In genomic region chr6:94354451-94355095, GRCm38 (mm10) we compare ENCODE assay signal across 18 mouse cellular contexts.
DNase-seq lines count a peak whose midpoint lies in the region; ATAC-seq and TF ChIP-seq lines count a peak whose summit lies in the region.
"Had no signal": no experiment of that assay in that cellular context is flagged by ENCODE, and none has a peak within 500 bp of the region (broad histone marks: within the 10 kb centered on the region; RNA-seq: fewer than 3 reads in every experiment).

No protein-coding gene starts in this region.

- H3K9me3 ChIP-seq in embryonic facial prominence, embryonic 11.5 days (replicated peaks; ENCODE audit: control insufficient read depth, low read length): no peaks in the 10 kb centered on the region
- H3K9me3 ChIP-seq in kidney, postnatal 0 days (replicated peaks; ENCODE audit: low read length): no peaks in the 10 kb centered on the region
- no peaks in the 10 kb centered on the region for H3K9me3 ChIP-seq in limb, embryonic 14.5 days (ENCODE audit: control insufficient read depth, low read length)
- H3K9me3 ChIP-seq in hindbrain, embryonic 10.5 days: no peaks in the 10 kb centered on the region
- H3K9me3 ChIP-seq: midbrain, embryonic 10.5 days had no signal

- 46% methylated on average over 8 of the region's 8 CpGs for WGBS in embryonic facial prominence, embryonic 11.5 days
- 29% methylated on average over 8 of the region's 8 CpGs for WGBS in kidney, postnatal 0 days
- WGBS in limb, embryonic 14.5 days: 24% methylated on average over 8 of the region's 8 CpGs
- WGBS in hindbrain, embryonic 10.5 days: 54% methylated on average over 8 of the region's 8 CpGs

- intact Hi-C loops in left cerebral cortex, adult 2 months (cut with DNase I): no loop called here

- H3K4me2 ChIP-seq in embryonic facial prominence, embryonic 11.5 days (ENCODE audit: low read depth, low read length): no peak overlapping the region
- H3K4me2 ChIP-seq in kidney, postnatal 0 days (ENCODE audit: low read length): peak overlapping the region; percentile 23; the same call in 1 of the 2 replicates
- 0 out of 2 replicates have a peak overlapping the region, but pooled peaks have one; percentile 0 for H3K4me2 ChIP-seq in limb, embryonic 14.5 days (replicated peaks; ENCODE audit: low read depth, low read length, severe bottlenecking)

- no peaks in the 10 kb centered on the region for H3K36me3 ChIP-seq in embryonic facial prominence, embryonic 11.5 days (replicated peaks; ENCODE audit: control insufficient read depth, insufficient read depth, low read depth, low read length)
- no peaks in the 10 kb centered on the region for H3K36me3 ChIP-seq in kidney, postnatal 0 days (ENCODE audit: insufficient read depth, low read length)
- no peaks in the 10 kb centered on the region for H3K36me3 ChIP-seq in limb, embryonic 14.5 days (ENCODE audit: control insufficient read depth, insufficient read depth, low read length)
- no peaks in the 10 kb centered on the region for H3K36me3 ChIP-seq in hindbrain, embryonic 10.5 days
- H3K36me3 ChIP-seq: midbrain, embryonic 10.5 days had no signal

- H3K27me3 ChIP-seq in embryonic facial prominence, embryonic 11.5 days (ENCODE audit: control insufficient read depth, insufficient read depth, low read length): no peaks in the 10 kb centered on the region
- H3K27me3 ChIP-seq in kidney, postnatal 0 days (ENCODE audit: insufficient read depth, low read length): no peaks in the 10 kb centered on the region
- H3K27me3 ChIP-seq in limb, embryonic 14.5 days (ENCODE audit: control insufficient read depth, insufficient read depth, low read length): no peaks in the 10 kb centered on the region
- no peaks in the 10 kb centered on the region for H3K27me3 ChIP-seq in hindbrain, embryonic 10.5 days (ENCODE audit: insufficient read depth, poor library complexity, severe bottlenecking)
- H3K27me3 ChIP-seq: CH12.LX had no signal

- no peak for TF ChIP-seq POLR2A in limb, embryonic 14.5 days (IDR thresholded peaks at IDR 0.05; ENCODE audit: borderline replicate concordance, extremely low read depth, insufficient read depth, insufficient read length)

- H3K4me3 ChIP-seq in embryonic facial prominence, embryonic 11.5 days (ENCODE audit: low read depth, low read length): no peak overlapping the region
- H3K4me3 ChIP-seq in kidney, postnatal 0 days (replicated peaks; ENCODE audit: low read depth, low read length): no peak overlapping the region
- H3K4me3 ChIP-seq in limb, embryonic 14.5 days (replicated peaks; ENCODE audit: low read length): no peak overlapping the region
- no peak overlapping the region for H3K4me3 ChIP-seq in left cerebral cortex, adult 2 months
- no peak overlapping the region for H3K4me3 ChIP-seq in hindbrain, embryonic 10.5 days
- H3K4me3 ChIP-seq: heart, adult 2 months; midbrain, embryonic 10.5 days had no signal

- peak; percentile 7 for DNase-seq in kidney, adult 11 months
- DNase-seq in kidney, adult 18-20 months: no peak
- peak; percentile 39 for DNase-seq in embryonic facial prominence, embryonic 11.5 days (ENCODE audit: low spot score)
- DNase-seq in kidney, postnatal 0 days (ENCODE audit: low spot score): peak; percentile 60
- DNase-seq in limb, embryonic 14.5 days (ENCODE audit: low spot score): no peak
- DNase-seq in left cerebral cortex, adult 2 months (ENCODE audit: extremely low spot score in 1 of 2, low spot score in 2 of 2): no peak
- no peak for DNase-seq in hindbrain, embryonic 10.5 days (ENCODE audit: low spot score)
- DNase-seq: heart, adult 2 months; heart, postnatal 10 days; layer of hippocampus, postnatal 36 days; left cerebral cortex, postnatal 4 days; liver, postnatal 0 days; right cerebral cortex, postnatal 4 days had no signal

- no peak for TF ChIP-seq CTCF in kidney, postnatal 0 days (IDR thresholded peaks at IDR 0.05; ENCODE audit: low read depth)
- no peak for TF ChIP-seq CTCF in left cerebral cortex, adult 2 months (IDR thresholded peaks at IDR 0.05)

- no peaks in the 10 kb centered on the region for H3K4me1 ChIP-seq in embryonic facial prominence, embryonic 11.5 days (ENCODE audit: control insufficient read depth, insufficient read depth, low read length)
- H3K4me1 ChIP-seq in kidney, postnatal 0 days (replicated peaks; ENCODE audit: insufficient read depth, low read length): 0 out of 2 replicates have a peak, but pooled peaks cover 6% of the 10 kb centered on the region
- H3K4me1 ChIP-seq in limb, embryonic 14.5 days (ENCODE audit: control insufficient read depth, insufficient read depth, low read length): no peaks in the 10 kb centered on the region
- H3K4me1 ChIP-seq in hindbrain, embryonic 10.5 days (replicated peaks): peaks cover 14% of the 10 kb centered on the region

- no peak overlapping the region for H3K27ac ChIP-seq in embryonic facial prominence, embryonic 11.5 days (replicated peaks; ENCODE audit: low read depth, low read length)
- no peak overlapping the region for H3K27ac ChIP-seq in kidney, postnatal 0 days
- no peak overlapping the region for H3K27ac ChIP-seq in limb, embryonic 14.5 days (replicated peaks; ENCODE audit: low read depth, low read length)
- no peak overlapping the region for H3K27ac ChIP-seq in left cerebral cortex, adult 2 months
- H3K27ac ChIP-seq in hindbrain, embryonic 10.5 days: no peak overlapping the region
- H3K27ac ChIP-seq: heart, adult 2 months; midbrain, embryonic 10.5 days had no signal

- ATAC-seq in embryonic facial prominence, embryonic 11.5 days (replicated peaks; ENCODE audit: insufficient number of reproducible peaks, low FRiP score, low TSS enrichment, low read depth): no peak
- no peak for ATAC-seq in kidney, postnatal 0 days (replicated peaks; ENCODE audit: low FRiP score, low read depth)
- no peak for ATAC-seq in limb, embryonic 14.5 days (ENCODE audit: low FRiP score, low read depth)
- no peak for ATAC-seq in megakaryocyte progenitor cell, adult 5-6 weeks (replicated peaks; ENCODE audit: poor library complexity)
- ATAC-seq: forebrain, embryonic 16.5 days; hindbrain, embryonic 16.5 days; liver, postnatal 0 days had no signal

- H3K9ac ChIP-seq in embryonic facial prominence, embryonic 11.5 days (replicated peaks; ENCODE audit: low read length): no peak overlapping the region
- no peak overlapping the region for H3K9ac ChIP-seq in kidney, postnatal 0 days (ENCODE audit: low read depth, low read length)
- H3K9ac ChIP-seq in limb, embryonic 14.5 days (ENCODE audit: low read depth, low read length, severe bottlenecking): no peak overlapping the region
- H3K9ac ChIP-seq: liver, postnatal 0 days had no signal

Comparison
In these comparisons a context has a peak if more than half of its experiments do, and no peak if none do; other contexts are left out.
1. DNase-seq: peak in kidney, adult 11 months (single experiment), embryonic facial prominence, embryonic 11.5 days (single experiment) and kidney, postnatal 0 days (single experiment); none in kidney, adult 18-20 months (single experiment), limb, embryonic 14.5 days (single experiment), left cerebral cortex, adult 2 months (0 of 2) and hindbrain, embryonic 10.5 days (single experiment).